8 mouse cellular contexts compared by ENCODE assay signal in the genomic region with DNA sequence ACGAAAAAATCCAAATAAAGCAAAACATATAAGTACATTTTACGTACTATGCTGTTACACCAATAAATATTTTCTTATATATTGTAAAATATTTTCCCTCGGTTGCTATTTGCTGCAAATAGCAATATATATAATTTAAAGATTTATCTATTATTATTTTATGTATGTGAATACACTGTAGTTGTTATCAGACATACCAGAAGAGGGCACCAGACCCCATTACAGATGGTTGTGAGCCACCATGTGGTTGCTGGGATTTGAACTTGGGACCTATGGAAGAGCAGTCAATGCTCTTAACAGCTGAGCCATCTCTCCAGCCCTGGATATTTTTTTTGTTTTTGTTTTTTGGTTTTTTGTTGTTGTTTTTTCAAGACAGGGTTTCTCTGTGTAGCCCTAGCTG. TPM values are rescaled to one million over a fixed set of nuclear protein-coding genes. Genes with fewer than 3 reads are reported as not detected.
DNase-seq lines count a peak whose midpoint lies in the region; ATAC-seq and TF ChIP-seq lines count a peak whose summit lies in the region.
"Not testable (repeated sequence)": the region's sequence is repeated elsewhere in the genome, so short reads cannot be mapped to it uniquely, and the experiment has no call there.

No protein-coding gene starts in this region.

- DNase-seq in forebrain, postnatal 0 days; heart, adult 2 months; layer of hippocampus, adult 2 months (ENCODE audit: low spot score in 2 of 2); liver, postnatal 0 days; lung, postnatal 0 days (ENCODE audit: low spot score); stomach, postnatal 0 days (ENCODE audit: low spot score): not testable (repeated sequence)

- not testable (repeated sequence) for H3K4me2 ChIP-seq in forebrain, postnatal 0 days (ENCODE audit: low read depth); intestine, postnatal 0 days (replicated peaks; ENCODE audit: low read depth); liver, postnatal 0 days (ENCODE audit: low read depth, low read length); lung, postnatal 0 days (replicated peaks; ENCODE audit: low read depth, low read length); stomach, postnatal 0 days (replicated peaks; ENCODE audit: low read depth)

- H3K36me3 ChIP-seq in E14TG2a.4 (ENCODE audit: insufficient read depth, low read length); forebrain, postnatal 0 days (ENCODE audit: insufficient read depth); heart, adult 2 months (ENCODE audit: control insufficient read depth, insufficient read depth, low read length); intestine, postnatal 0 days (ENCODE audit: control insufficient read depth, insufficient read depth); liver, postnatal 0 days (replicated peaks; ENCODE audit: insufficient read depth, low read length); lung, postnatal 0 days (ENCODE audit: insufficient read depth, low read length); stomach, postnatal 0 days (ENCODE audit: control insufficient read depth, insufficient read depth, low read length): not testable (repeated sequence)

- not testable (repeated sequence) for H3K4me3 ChIP-seq in E14TG2a.4 (replicated peaks; ENCODE audit: low read length); forebrain, postnatal 0 days (ENCODE audit: low read depth, low read length); heart, adult 2 months; intestine, postnatal 0 days (ENCODE audit: low read depth, low read length); layer of hippocampus, adult 2 months; liver, postnatal 0 days (ENCODE audit: low read depth, low read length); lung, postnatal 0 days (ENCODE audit: low read depth, low read length); stomach, postnatal 0 days (ENCODE audit: low read depth, low read length)

- TF ChIP-seq CTCF in E14TG2a.4 (conservative IDR thresholded peaks at IDR 0.05; ENCODE audit: low read length) = peak; percentile 22; the same call in 1 of the 2 replicates
- TF ChIP-seq CTCF in forebrain, postnatal 0 days (IDR thresholded peaks at IDR 0.05; ENCODE audit: low read depth) = 0 out of 2 replicates have a peak, but pooled peaks have one; percentile 10
- TF ChIP-seq CTCF in heart, adult 2 months (IDR thresholded peaks at IDR 0.05) = peak; percentile 47
- TF ChIP-seq CTCF in intestine, postnatal 0 days (IDR thresholded peaks at IDR 0.05; ENCODE audit: low read depth) = peak; percentile 38
- peak; percentile 60 for TF ChIP-seq CTCF in layer of hippocampus, adult 2 months (conservative IDR thresholded peaks at IDR 0.05)
- TF ChIP-seq CTCF in liver, postnatal 0 days (IDR thresholded peaks at IDR 0.05; ENCODE audit: low read depth) = peak; percentile 25; the same call in 1 of the 2 replicates
- TF ChIP-seq CTCF in lung, postnatal 0 days (IDR thresholded peaks at IDR 0.05) = peak; percentile 30; the same call in 1 of the 2 replicates
- peak; percentile 36 for TF ChIP-seq CTCF in stomach, postnatal 0 days (IDR thresholded peaks at IDR 0.05; ENCODE audit: low read depth)

- H3K27ac ChIP-seq in forebrain, postnatal 0 days (ENCODE audit: low read depth, low read length); heart, adult 2 months; intestine, postnatal 0 days (ENCODE audit: low read depth, low read length); layer of hippocampus, adult 2 months; liver, postnatal 0 days (ENCODE audit: low read depth); lung, postnatal 0 days (ENCODE audit: low read length); stomach, postnatal 0 days (replicated peaks): not testable (repeated sequence)

- H3K79me2 ChIP-seq in heart, adult 2 months (replicated peaks; ENCODE audit: control insufficient read depth, insufficient read depth, low read length) = not testable (repeated sequence)

- WGBS in forebrain, postnatal 0 days = 94% methylated on average over 3 of the region's 3 CpGs
- 89% methylated on average over 3 of the region's 3 CpGs for WGBS in heart, adult 2 months
- WGBS in intestine, postnatal 0 days = 90% methylated on average over 3 of the region's 3 CpGs
- 93% methylated on average over 3 of the region's 3 CpGs for WGBS in liver, postnatal 0 days (ENCODE audit: insufficient replicate concordance)
- 90% methylated on average over 3 of the region's 3 CpGs for WGBS in lung, postnatal 0 days
- WGBS in stomach, postnatal 0 days = 93% methylated on average over 3 of the region's 3 CpGs

- not testable (repeated sequence) for H3K9me3 ChIP-seq in E14TG2a.4 (ENCODE audit: low read length); forebrain, postnatal 0 days (ENCODE audit: low read length); intestine, postnatal 0 days (ENCODE audit: control insufficient read depth); liver, postnatal 0 days (ENCODE audit: low read length); lung, postnatal 0 days (ENCODE audit: low read length); stomach, postnatal 0 days (ENCODE audit: control insufficient read depth, low read length)

- H3K4me1 ChIP-seq in E14TG2a.4 (replicated peaks; ENCODE audit: low read depth, low read length) = peaks cover 67% of the 10 kb centered on the region
- H3K4me1 ChIP-seq in forebrain, postnatal 0 days (ENCODE audit: insufficient read depth); heart, adult 2 months (ENCODE audit: control insufficient read depth, insufficient read depth, low read length); intestine, postnatal 0 days (replicated peaks; ENCODE audit: control insufficient read depth, insufficient read depth, low read length); liver, postnatal 0 days (ENCODE audit: insufficient read depth); lung, postnatal 0 days (ENCODE audit: insufficient read depth, low read depth, low read length); stomach, postnatal 0 days (replicated peaks; ENCODE audit: control insufficient read depth, insufficient read depth): not testable (repeated sequence)

- not testable (repeated sequence) for H3K27me3 ChIP-seq in E14TG2a.4 (ENCODE audit: insufficient read depth, low read length); forebrain, postnatal 0 days (ENCODE audit: insufficient read depth, low read length); heart, adult 2 months (ENCODE audit: control insufficient read depth, insufficient read depth, low read length); intestine, postnatal 0 days (replicated peaks; ENCODE audit: control insufficient read depth, insufficient read depth, low read length); liver, postnatal 0 days (ENCODE audit: insufficient read depth, low read length); lung, postnatal 0 days (replicated peaks; ENCODE audit: insufficient read depth, low read length); stomach, postnatal 0 days (ENCODE audit: control insufficient read depth, insufficient read depth, low read length)

- not testable (repeated sequence) for TF ChIP-seq EP300 in heart, adult 2 months (IDR thresholded peaks at IDR 0.05; ENCODE audit: insufficient read depth, low read depth, low read length); liver, postnatal 0 days (IDR thresholded peaks at IDR 0.05; ENCODE audit: low read depth); lung, postnatal 0 days (IDR thresholded peaks at IDR 0.05); stomach, postnatal 0 days (optimal IDR thresholded peaks at IDR 0.05)

- TF ChIP-seq POLR2A in heart, adult 2 months (IDR thresholded peaks at IDR 0.05; ENCODE audit: insufficient read depth, low read depth, low read length) = not testable (repeated sequence)

- not testable (repeated sequence) for ATAC-seq in forebrain, postnatal 0 days; intestine, postnatal 0 days; liver, postnatal 0 days; lung, postnatal 0 days; stomach, postnatal 0 days (ENCODE audit: low FRiP score, low TSS enrichment)

- not testable (repeated sequence) for H3K9ac ChIP-seq in forebrain, postnatal 0 days; heart, adult 2 months (ENCODE audit: low read depth, low read length); intestine, postnatal 0 days (ENCODE audit: low read depth, low read length); liver, postnatal 0 days (replicated peaks); lung, postnatal 0 days (replicated peaks; ENCODE audit: low read depth); stomach, postnatal 0 days (ENCODE audit: low read length)

- intact Hi-C loops in heart, adult 2 months (cut with DNase I) = not testable (repeated sequence)

RNA-seq across cellular contexts. Expression of a gene that starts 1.9 kb away (rescaled TPM):
- 361 and 392 TPM in 2 replicates for total RNA-seq in forebrain, postnatal 0 days (2014; rRNA removed)
- polyA plus RNA-seq in forebrain, postnatal 0 days (2015; fragmentation: Nextera tagmentation; extraction: Ambion mirVana) = 349 and 384 TPM in 2 replicates
- total RNA-seq in heart, adult 2 months (2021) = 10 to 100 TPM; 88.7 to 96.7 TPM
- polyA plus RNA-seq in heart, adult 2 months (2012; rRNA removed) = 21.9 and 36.4 TPM in 2 replicates
- polyA plus RNA-seq in intestine, postnatal 0 days (2015; fragmentation: Nextera tagmentation; extraction: Ambion mirVana) = 174 and 180 TPM in 2 replicates
- 100 to 1,000 TPM; 171 to 197 TPM for total RNA-seq in layer of hippocampus, adult 2 months (2021)
- polyA plus RNA-seq in liver, postnatal 0 days (2015; fragmentation: Nextera tagmentation; extraction: Ambion mirVana) = 115 and 116 TPM in 2 replicates
- 167 and 186 TPM in 2 replicates for polyA plus RNA-seq in lung, postnatal 0 days (2015; fragmentation: Nextera tagmentation; extraction: Ambion mirVana)
- 202 and 206 TPM in 2 replicates for polyA plus RNA-seq in stomach, postnatal 0 days (2015; fragmentation: Nextera tagmentation; extraction: Ambion mirVana)

RNA-seq across cellular contexts. Expression of a gene that starts 6.6 kb away (rescaled TPM):
- total RNA-seq in forebrain, postnatal 0 days (2014; rRNA removed) = 88.4 and 103 TPM in 2 replicates
- 65.1 and 83.6 TPM in 2 replicates for polyA plus RNA-seq in forebrain, postnatal 0 days (2015; fragmentation: Nextera tagmentation; extraction: Ambion mirVana)
- 1 to 10 TPM; 6.4 TPM for total RNA-seq in heart, adult 2 months (2021)
- polyA plus RNA-seq in heart, adult 2 months (2012; rRNA removed) = 10.3 and 11.6 TPM in 2 replicates
- 4.9 and 5.9 TPM in 2 replicates for polyA plus RNA-seq in intestine, postnatal 0 days (2015; fragmentation: Nextera tagmentation; extraction: Ambion mirVana)
- 10 to 100 TPM; 37.3 to 37.4 TPM for total RNA-seq in layer of hippocampus, adult 2 months (2021)
- 5.8 and 6.6 TPM in 2 replicates for polyA plus RNA-seq in liver, postnatal 0 days (2015; fragmentation: Nextera tagmentation; extraction: Ambion mirVana)
- 15.2 and 19.5 TPM in 2 replicates for polyA plus RNA-seq in lung, postnatal 0 days (2015; fragmentation: Nextera tagmentation; extraction: Ambion mirVana)
- 10.9 and 13.2 TPM in 2 replicates for polyA plus RNA-seq in stomach, postnatal 0 days (2015; fragmentation: Nextera tagmentation; extraction: Ambion mirVana)

RNA-seq across cellular contexts. Expression of a gene that starts 22.2 kb away (rescaled TPM):
- total RNA-seq in forebrain, postnatal 0 days (2014; rRNA removed) = 2.0 and 4.7 TPM in 2 replicates
- polyA plus RNA-seq in forebrain, postnatal 0 days (2015; fragmentation: Nextera tagmentation; extraction: Ambion mirVana) = 0.80 and 0.86 TPM in 2 replicates
- 10 to 100 TPM in 1 of 2 experiments, 1 to 10 TPM in 1; 8.8 to 10.4 TPM for total RNA-seq in heart, adult 2 months (2021)
- polyA plus RNA-seq in heart, adult 2 months (2012; rRNA removed) = 13.6 and 15.0 TPM in 2 replicates
- polyA plus RNA-seq in intestine, postnatal 0 days (2015; fragmentation: Nextera tagmentation; extraction: Ambion mirVana) = 2.8 and 3.4 TPM in 2 replicates
- 1 to 10 TPM; 1.7 to 2.1 TPM for total RNA-seq in layer of hippocampus, adult 2 months (2021)
- polyA plus RNA-seq in liver, postnatal 0 days (2015; fragmentation: Nextera tagmentation; extraction: Ambion mirVana) = 0.75 and 1.0 TPM in 2 replicates
- 9.8 and 11.0 TPM in 2 replicates for polyA plus RNA-seq in lung, postnatal 0 days (2015; fragmentation: Nextera tagmentation; extraction: Ambion mirVana)
- 3.0 and 3.1 TPM in 2 replicates for polyA plus RNA-seq in stomach, postnatal 0 days (2015; fragmentation: Nextera tagmentation; extraction: Ambion mirVana)

RNA-seq across cellular contexts. Expression of a gene that starts 38.1 kb away (rescaled TPM):
- total RNA-seq in forebrain, postnatal 0 days (2014; rRNA removed) = 19.5 and 25.7 TPM in 2 replicates
- 20.8 and 23.3 TPM in 2 replicates for polyA plus RNA-seq in forebrain, postnatal 0 days (2015; fragmentation: Nextera tagmentation; extraction: Ambion mirVana)
- total RNA-seq in heart, adult 2 months (2021) = 1 to 10 TPM; 2.8 to 3.6 TPM
- 10.3 and 15.8 TPM in 2 replicates for polyA plus RNA-seq in heart, adult 2 months (2012; rRNA removed)
- polyA plus RNA-seq in intestine, postnatal 0 days (2015; fragmentation: Nextera tagmentation; extraction: Ambion mirVana) = 90.9 and 91.3 TPM in 2 replicates
- 1 to 10 TPM; 7.6 to 9.1 TPM for total RNA-seq in layer of hippocampus, adult 2 months (2021)
- 25.1 and 27.0 TPM in 2 replicates for polyA plus RNA-seq in liver, postnatal 0 days (2015; fragmentation: Nextera tagmentation; extraction: Ambion mirVana)
- 37.7 and 40.0 TPM in 2 replicates for polyA plus RNA-seq in lung, postnatal 0 days (2015; fragmentation: Nextera tagmentation; extraction: Ambion mirVana)
- 27.7 and 27.8 TPM in 2 replicates for polyA plus RNA-seq in stomach, postnatal 0 days (2015; fragmentation: Nextera tagmentation; extraction: Ambion mirVana)

Comparison
In these comparisons a context has a peak if more than half of its experiments do, and no peak if none do; other contexts are left out.
1. CTCF ChIP-seq: peak in every context shown above with its lines; median percentile 60 in layer of hippocampus, adult 2 months; 47 in heart, adult 2 months; 38 in intestine, postnatal 0 days; 36 in stomach, postnatal 0 days; 30 in lung, postnatal 0 days; 25 in liver, postnatal 0 days; 22 in E14TG2a.4; 10 in forebrain, postnatal 0 days.